ENCODE assay signal across 23 mouse cellular contexts in genomic region chr10:109332846-109333386, GRCm38 (mm10).
DNase-seq lines count a peak whose midpoint lies in the region; ATAC-seq and TF ChIP-seq lines count a peak whose summit lies in the region.
"Had no signal": no experiment of that assay in that cellular context is flagged by ENCODE, and none has a peak within 500 bp of the region (broad histone marks: within the 10 kb centered on the region; RNA-seq: fewer than 3 reads in every experiment).

No protein-coding gene starts in this region.

- DNase-seq in lung, embryonic 14.5 days, result peak; percentile 8
- DNase-seq in lung, postnatal 25 days (ENCODE audit: low spot score), result no peak
- peak; percentile 31 to 65 for DNase-seq in left cerebral cortex, adult 18-20 months (ENCODE audit: low spot score in 2 of 2)
- no peak for DNase-seq in heart, adult 11 months
- DNase-seq in spleen, adult 12 weeks (ENCODE audit: low spot score), result no peak
- DNase-seq: adrenal gland, postnatal 36 days; cerebellum, adult 18-20 months; cerebellum, postnatal 36 days; heart, postnatal 36 days; liver; lung, postnatal 14 days; midbrain, embryonic 14.5 days; thymus, adult 18-20 months; thymus, postnatal 4 days had no signal

- no peaks in the 10 kb centered on the region for H3K27me3 ChIP-seq in lung, embryonic 14.5 days (ENCODE audit: insufficient read depth, low read length)
- no peaks in the 10 kb centered on the region for H3K27me3 ChIP-seq in heart, embryonic 12.5 days (replicated peaks)
- H3K27me3 ChIP-seq: heart, embryonic 13.5 days; hindbrain, embryonic 15.5 days; intestine, embryonic 15.5 days; megakaryocyte, embryonic 14.5 days; neural tube, embryonic 13.5 days had no signal

- TF ChIP-seq CTCF in lung, embryonic 14.5 days (IDR thresholded peaks at IDR 0.05; ENCODE audit: low read depth), result no peak
- TF ChIP-seq CTCF in olfactory bulb, adult 2 months (IDR thresholded peaks at IDR 0.05; ENCODE audit: insufficient read depth, low read depth, low read length), result no peak

- no peaks in the 10 kb centered on the region for H3K9me3 ChIP-seq in lung, embryonic 14.5 days (ENCODE audit: low read depth, low read length)
- H3K9me3 ChIP-seq in heart, embryonic 12.5 days (replicated peaks), result no peaks in the 10 kb centered on the region
- H3K9me3 ChIP-seq: embryonic facial prominence, embryonic 10.5 days; heart, embryonic 13.5 days; hindbrain, embryonic 15.5 days; intestine, embryonic 15.5 days; neural tube, embryonic 13.5 days had no signal

- ATAC-seq in lung, embryonic 14.5 days (ENCODE audit: insufficient read depth), result no peak
- no peak for ATAC-seq in heart, embryonic 12.5 days (ENCODE audit: insufficient number of reproducible peaks, low FRiP score)
- ATAC-seq: intestine, embryonic 15.5 days had no signal

- H3K36me3 ChIP-seq in lung, embryonic 14.5 days (ENCODE audit: insufficient read depth), result no peaks in the 10 kb centered on the region
- no peaks in the 10 kb centered on the region for H3K36me3 ChIP-seq in heart, embryonic 12.5 days
- H3K36me3 ChIP-seq: embryonic facial prominence, embryonic 10.5 days; heart, embryonic 13.5 days; hindbrain, embryonic 15.5 days; intestine, embryonic 15.5 days; neural tube, embryonic 13.5 days had no signal

- no peak for TF ChIP-seq POLR2A in olfactory bulb, adult 2 months (IDR thresholded peaks at IDR 0.05; ENCODE audit: insufficient read depth, low read depth, low read length)

- no peak overlapping the region for H3K4me3 ChIP-seq in lung, embryonic 14.5 days (ENCODE audit: low read depth, low read length)
- H3K4me3 ChIP-seq in olfactory bulb, adult 2 months (ENCODE audit: insufficient read depth, low read depth, low read length), result no peak overlapping the region
- no peak overlapping the region for H3K4me3 ChIP-seq in heart, embryonic 12.5 days
- H3K4me3 ChIP-seq: embryonic facial prominence, embryonic 10.5 days; heart, embryonic 13.5 days; hindbrain, embryonic 15.5 days; intestine, embryonic 15.5 days; megakaryocyte, embryonic 14.5 days; neural tube, embryonic 13.5 days had no signal

- WGBS in lung, embryonic 14.5 days, result 73% methylated on average over 7 of the region's 7 CpGs
- WGBS in olfactory bulb, adult 2 months, result 44% methylated on average over 7 of the region's 7 CpGs
- WGBS in heart, embryonic 12.5 days, result 69% methylated on average over 7 of the region's 7 CpGs

- no peak overlapping the region for H3K4me2 ChIP-seq in lung, embryonic 14.5 days
- H3K4me2 ChIP-seq in heart, embryonic 12.5 days, result no peak overlapping the region
- H3K4me2 ChIP-seq: heart, embryonic 13.5 days; hindbrain, embryonic 15.5 days; intestine, embryonic 15.5 days; neural tube, embryonic 13.5 days had no signal

- H3K4me1 ChIP-seq in lung, embryonic 14.5 days (ENCODE audit: insufficient read depth), result no peaks in the 10 kb centered on the region
- H3K4me1 ChIP-seq in olfactory bulb, adult 2 months (ENCODE audit: control insufficient read depth, insufficient read depth, low read length), result no peaks in the 10 kb centered on the region
- H3K4me1 ChIP-seq in heart, embryonic 12.5 days (replicated peaks), result no peaks in the 10 kb centered on the region
- H3K4me1 ChIP-seq: embryonic facial prominence, embryonic 10.5 days; hindbrain, embryonic 15.5 days; intestine, embryonic 15.5 days; megakaryocyte, embryonic 14.5 days; neural tube, embryonic 13.5 days had no signal

- H3K27ac ChIP-seq in lung, embryonic 14.5 days (ENCODE audit: low read depth), result no peak overlapping the region
- peak overlapping the region; percentile 72; the same call in 1 of the 2 replicates for H3K27ac ChIP-seq in olfactory bulb, adult 2 months (ENCODE audit: insufficient read depth, low read depth, low read length)
- H3K27ac ChIP-seq in heart, embryonic 12.5 days (ENCODE audit: poor library complexity, severe bottlenecking), result no peak overlapping the region
- H3K27ac ChIP-seq: embryonic facial prominence, embryonic 10.5 days; heart, embryonic 13.5 days; hindbrain, embryonic 15.5 days; intestine, embryonic 15.5 days; kidney, postnatal 0 days; neural tube, embryonic 13.5 days had no signal

- H3K9ac ChIP-seq in lung, embryonic 14.5 days, result no peak overlapping the region
- no peak overlapping the region for H3K9ac ChIP-seq in heart, embryonic 12.5 days
- H3K9ac ChIP-seq: heart, embryonic 13.5 days; hindbrain, embryonic 15.5 days; intestine, embryonic 15.5 days; neural tube, embryonic 13.5 days had no signal

Comparison
In these comparisons a context has a peak if more than half of its experiments do, and no peak if none do; other contexts are left out.
1. DNase-seq: peak in lung, embryonic 14.5 days (single experiment) and left cerebral cortex, adult 18-20 months (2 of 2); none in lung, postnatal 25 days (single experiment), heart, adult 11 months (single experiment) and spleen, adult 12 weeks (single experiment).